Mouse (Mus musculus): Measurements from ENCODE around the gene Med1.

DNA sequence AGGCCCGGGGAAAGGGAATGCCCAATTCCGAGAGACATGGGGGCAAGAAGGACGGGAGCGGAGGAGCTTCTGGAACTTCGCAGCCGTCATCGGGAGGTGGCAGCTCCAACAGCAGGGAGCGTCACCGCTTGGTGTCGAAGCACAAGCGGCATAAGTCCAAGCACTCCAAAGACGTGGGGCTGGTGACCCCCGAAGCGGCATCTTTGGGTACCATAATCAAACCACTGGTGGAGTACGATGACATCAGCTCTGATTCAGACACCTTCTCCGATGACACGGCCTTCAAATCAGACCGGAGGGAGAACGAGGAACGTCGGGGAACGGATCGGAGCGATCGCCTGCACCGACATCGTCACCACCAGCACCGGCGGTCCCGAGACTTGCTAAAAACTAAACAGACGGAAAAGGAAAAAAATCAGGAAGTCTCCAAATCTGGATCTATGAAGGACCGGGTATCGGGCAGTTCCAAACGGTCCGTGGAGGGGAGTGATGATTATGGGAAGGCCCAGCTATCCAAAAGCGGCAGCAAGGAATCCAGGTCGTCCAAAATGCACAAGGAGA lies 10.3 kb upstream of the Med1 start:
- no peak for TF ChIP-seq CTCF (IDR thresholded peaks at IDR 0.05; ENCODE audit: low read depth, low read length)
- TF ChIP-seq TAL1 (conservative IDR thresholded peaks at IDR 0.05; ENCODE audit: low read depth, low read length), result no peak
- no peak for TF ChIP-seq POLR2AphosphoS5 (IDR thresholded peaks at IDR 0.05; ENCODE audit: insufficient replicate concordance, low read depth, low read length)
- no peak for TF ChIP-seq GATA1 (IDR thresholded peaks at IDR 0.05; ENCODE audit: borderline replicate concordance, low read length)
- TF ChIP-seq GATA2 (IDR thresholded peaks at IDR 0.05; ENCODE audit: borderline replicate concordance, low read depth, low read length), result no peak

Data from G1E (cell line).